Mouse (Mus musculus) left cerebral cortex, postnatal 25 days (tissue): ENCODE measurements around the gene Atf7ip. TPM values are rescaled to one million over a fixed set of nuclear protein-coding genes. Genes with fewer than 3 reads are reported as not detected.
"Not testable (repeated sequence)": the region's sequence is repeated elsewhere in the genome, so short reads cannot be mapped to it uniquely, and the experiment has no call there.

Source experiments
- DNase-seq, 2 experiments: peaks; one replicate each; pipeline ENCODE4 v3.0.0; 2022; ENCODE audit warnings: low spot score in 2 of 2, mixed read lengths in 1 of 2
- intact Hi-C: fragments of 180-260 bp; cut with DNase I; formaldehyde crosslinking; loops from one replicate; pipeline ENCODE4 v1.15.1; 2025
- total RNA-seq, 2 experiments: library from RNA; stranded (reverse); gene quantifications; 2 replicates each; pipeline ENCODE4 v1.2.3; 2021

Gene Atf7ip
- total RNA-seq: 100 to 1,000 TPM; 108 to 125 TPM

GRCm38 (mm10) chr6:136505867-136506266 is at the start of gene Atf7ip:
TSS of gene Atf7ip (plus strand) at chr6:136506167.
- DNase-seq, intact Hi-C loops: not testable (repeated sequence)

- intact Hi-C loops: no loop called here
- no peak for DNase-seq
Measured at GRCm38 (mm10) chr6:136456302-136456701, 49.7 kb upstream of the Atf7ip start.

- DNase-seq: no peak
- intact Hi-C loops: no loop called here
Measured at GRCm38 (mm10) chr6:136459156-136459555, 46.8 kb upstream of the Atf7ip start.

GRCm38 (mm10) chr6:136463491-136463890 is 42.5 kb upstream of the Atf7ip start:
- intact Hi-C loops: no loop called here
- DNase-seq: no peak

- peak in 1 of 2 experiments; percentile 30 for DNase-seq
- intact Hi-C loops: no loop called here
Measured at GRCm38 (mm10) chr6:136464121-136464621, 41.8 kb upstream of the Atf7ip start.

GRCm38 (mm10) chr6:136465021-136465420 is 40.9 kb upstream of the Atf7ip start:
- intact Hi-C loops: loop anchor here (5.0 kb wide), 1 partner anchor 67 kb away; no protein-coding TSS in a partner anchor
- no peak for DNase-seq

- intact Hi-C loops: loop anchor here (1.0 to 5.0 kb wide), 2 partner anchors 66 to 89 kb away; no protein-coding TSS in a partner anchor
- DNase-seq: peak; percentile 71 to 74
Measured at GRCm38 (mm10) chr6:136465959-136466381, 40.0 kb upstream of the Atf7ip start.

- intact Hi-C loops: loop anchor here (1.0 to 5.0 kb wide), 2 partner anchors 65 to 88 kb away; no protein-coding TSS in a partner anchor
Measured at GRCm38 (mm10) chr6:136466956-136467750, 38.8 kb upstream of the Atf7ip start.

GRCm38 (mm10) chr6:136467837-136468236 is 38.1 kb upstream of the Atf7ip start:
- intact Hi-C loops: loop anchor here (1.0 to 5.0 kb wide), 2 partner anchors 50 to 64 kb away; no protein-coding TSS in a partner anchor
- peak in 1 of 2 experiments; percentile 11 for DNase-seq

More at GRCm38 (mm10) chr6:136466956-136467750, 38.8 kb upstream of the Atf7ip start:
- DNase-seq: peak; percentile 84 to 92

GRCm38 (mm10) chr6:136468401-136468912 is 37.5 kb upstream of the Atf7ip start:
- peak; percentile 85 to 96 for DNase-seq
- intact Hi-C loops: loop anchor here (1.0 to 5.0 kb wide), 2 partner anchors 50 to 64 kb away; no protein-coding TSS in a partner anchor

- intact Hi-C loops: loop anchor here (1.0 to 5.0 kb wide), 2 partner anchors 49 to 63 kb away; no protein-coding TSS in a partner anchor
- no peak for DNase-seq
Measured at GRCm38 (mm10) chr6:136468974-136469792, 36.8 kb upstream of the Atf7ip start.

- intact Hi-C loops: loop anchor here (5.0 kb wide), 1 partner anchor 62 kb away; no protein-coding TSS in a partner anchor
Measured at GRCm38 (mm10) chr6:136469807-136470206, 36.2 kb upstream of the Atf7ip start.

GRCm38 (mm10) chr6:136470321-136471230 is 35.4 kb upstream of the Atf7ip start:
- intact Hi-C loops: no loop called here

More at GRCm38 (mm10) chr6:136469807-136470206, 36.2 kb upstream of the Atf7ip start:
- peak in 1 of 2 experiments; percentile 5 for DNase-seq

GRCm38 (mm10) chr6:136471601-136472000 is 34.4 kb upstream of the Atf7ip start:
- no peak for DNase-seq
- intact Hi-C loops: no loop called here

More at GRCm38 (mm10) chr6:136470321-136471230, 35.4 kb upstream of the Atf7ip start:
- DNase-seq: peak; percentile 78 to 86

GRCm38 (mm10) chr6:136472779-136473178 is 33.2 kb upstream of the Atf7ip start:
- intact Hi-C loops: no loop called here
- no peak for DNase-seq

GRCm38 (mm10) chr6:136473472-136474129 is 32.4 kb upstream of the Atf7ip start:
- intact Hi-C loops: no loop called here
- DNase-seq: no peak

GRCm38 (mm10) chr6:136475171-136475860 is 30.7 kb upstream of the Atf7ip start:
- intact Hi-C loops: no loop called here
- peak in 1 of 2 experiments; percentile 43 for DNase-seq
